Mouse (Mus musculus): Measurements from ENCODE around the gene Fgb.
A peak's percentile ranks its signal among the peaks of the same experiment; 100 is the strongest.

The Fgb gene

GRCm38 (mm10) chr3:83049680-83050079 is at the start of gene Fgb:
Gene Fgb, minus strand, starts transcription at chr3:83049863.
- no peak for DNase-seq (ENCODE audit: low spot score)

GRCm38 (mm10) chr3:83099139-83099538 is 49.5 kb upstream of the Fgb start:
- DNase-seq (ENCODE audit: low spot score) = no peak

GRCm38 (mm10) chr3:83098546-83099034 is 48.9 kb upstream of the Fgb start:
- DNase-seq (ENCODE audit: low spot score) = peak; percentile 28

- no peak for DNase-seq (ENCODE audit: low spot score)
Observed at GRCm38 (mm10) chr3:83097586-83097985, 47.9 kb upstream of the Fgb start.

- DNase-seq (ENCODE audit: low spot score) = peak; percentile 87
Observed at GRCm38 (mm10) chr3:83080567-83081055, 30.9 kb upstream of the Fgb start.

GRCm38 (mm10) chr3:83076563-83076962 is 26.9 kb upstream of the Fgb start:
- no peak for DNase-seq (ENCODE audit: low spot score)

GRCm38 (mm10) chr3:83070231-83070630 is 20.6 kb upstream of the Fgb start:
- no peak for DNase-seq (ENCODE audit: low spot score)

- DNase-seq (ENCODE audit: low spot score) = no peak
Observed at GRCm38 (mm10) chr3:83068869-83069268, 19.2 kb upstream of the Fgb start.

- DNase-seq (ENCODE audit: low spot score) = peak; percentile 65
Observed at GRCm38 (mm10) chr3:83067920-83068319, 18.3 kb upstream of the Fgb start.

- DNase-seq (ENCODE audit: low spot score) = no peak
Observed at GRCm38 (mm10) chr3:83057046-83057445, 7.4 kb upstream of the Fgb start.

- DNase-seq (ENCODE audit: low spot score) = peak; percentile 99
Observed at GRCm38 (mm10) chr3:83055281-83056038, 5.8 kb upstream of the Fgb start, which contains the start of gene Plrg1. Gene Plrg1, plus strand, starts transcription at chr3:83055522.

GRCm38 (mm10) chr3:83054759-83055158 is 5.1 kb upstream of the Fgb start:
- DNase-seq (ENCODE audit: low spot score) = no peak

- DNase-seq (ENCODE audit: low spot score) = peak; percentile 11
Observed at GRCm38 (mm10) chr3:83053758-83054157, 4.1 kb upstream of the Fgb start.

GRCm38 (mm10) chr3:83053126-83053525 is 3.5 kb upstream of the Fgb start:
- no peak for DNase-seq (ENCODE audit: low spot score)

- DNase-seq (ENCODE audit: low spot score) = no peak
Observed at GRCm38 (mm10) chr3:83052102-83052501, 2.4 kb upstream of the Fgb start.

- no peak for DNase-seq (ENCODE audit: low spot score)
Observed at GRCm38 (mm10) chr3:83050661-83051060, 998 bp upstream of the Fgb start.

GRCm38 (mm10) chr3:83046649-83047048 is 3.0 kb downstream of the Fgb start:
- no peak for DNase-seq (ENCODE audit: low spot score)

- no peak for DNase-seq (ENCODE audit: low spot score)
Observed at GRCm38 (mm10) chr3:83042451-83042850, 7.2 kb downstream of the Fgb start.

GRCm38 (mm10) chr3:83039666-83040065 is 10.0 kb downstream of the Fgb start:
- no peak for DNase-seq (ENCODE audit: low spot score)

- DNase-seq (ENCODE audit: low spot score) = no peak
Observed at GRCm38 (mm10) chr3:83038865-83039264, 10.8 kb downstream of the Fgb start.

GRCm38 (mm10) chr3:83033801-83034200 is 15.9 kb downstream of the Fgb start:
- no peak for DNase-seq (ENCODE audit: low spot score)

GRCm38 (mm10) chr3:83032746-83033308 is 16.8 kb downstream of the Fgb start:
- no peak for DNase-seq (ENCODE audit: low spot score)

- no peak for DNase-seq (ENCODE audit: low spot score)
Observed at GRCm38 (mm10) chr3:83030331-83030730, 19.3 kb downstream of the Fgb start.
